Mouse (Mus musculus) urinary bladder, postnatal 10 days (tissue): ENCODE measurements around the gene Tbx2.

Experiments used
- DNase-seq: peaks from one replicate; pipeline ENCODE4 v3.0.0; 2022; ENCODE audit warnings: low spot score

The Tbx2 gene

DNA sequence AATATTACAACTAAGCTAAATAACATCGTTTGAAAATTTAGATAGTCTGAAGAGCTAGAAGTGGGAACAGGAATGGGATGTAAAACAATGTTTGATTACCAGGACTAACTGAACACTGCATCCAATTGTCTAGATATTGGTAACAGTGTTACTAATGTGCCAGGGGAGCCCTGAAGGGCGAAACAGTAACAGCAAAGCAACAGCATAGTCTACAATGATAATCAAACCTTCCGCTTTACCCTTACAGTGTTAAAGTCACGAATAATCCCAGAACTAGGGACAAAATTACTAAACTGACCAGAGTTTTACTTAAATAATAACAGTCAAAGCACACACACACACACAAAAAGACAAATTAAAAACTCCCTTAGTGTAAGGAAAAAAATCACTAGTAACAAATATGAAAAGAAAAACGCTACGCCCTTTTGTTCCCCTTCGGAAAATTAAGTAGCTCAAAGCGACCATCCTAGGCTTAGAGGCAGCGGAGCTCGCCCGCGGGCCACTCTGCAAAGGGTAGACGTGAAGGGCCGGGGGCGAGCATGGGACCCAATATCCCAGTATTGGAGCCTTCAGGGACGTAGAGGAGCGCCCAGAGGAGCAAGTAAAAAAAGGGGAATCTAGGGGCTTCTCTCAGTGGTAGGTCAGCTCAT is 55.6 kb downstream of the Tbx2 start:
- no peak for DNase-seq

DNA sequence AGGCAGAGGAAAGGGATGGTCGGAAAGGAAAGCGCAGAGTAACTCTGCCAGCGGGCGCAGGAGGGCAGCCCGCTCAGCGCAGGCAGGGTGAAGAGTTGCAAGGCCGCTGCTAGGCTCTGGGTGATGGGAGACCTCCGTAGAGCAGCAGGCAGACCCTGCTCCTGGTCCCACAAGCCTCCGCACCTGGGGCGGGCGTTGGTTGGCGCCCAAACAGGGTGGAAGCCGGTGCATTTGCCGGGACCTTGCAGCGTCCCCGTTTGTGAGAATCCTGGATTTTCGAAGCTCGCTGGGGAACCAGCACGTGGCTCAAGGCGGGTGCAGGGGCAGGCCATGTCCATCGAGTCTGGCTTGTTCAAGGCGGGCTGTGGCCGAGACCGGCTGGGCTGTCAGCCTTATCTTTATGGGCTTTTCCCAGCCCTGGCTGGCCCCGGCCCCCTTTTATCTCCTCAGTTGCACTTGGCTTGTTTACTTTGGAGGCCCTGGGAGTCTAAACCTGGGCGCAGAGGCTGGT is 56.2 kb downstream of the Tbx2 start:
- no peak for DNase-seq

DNA sequence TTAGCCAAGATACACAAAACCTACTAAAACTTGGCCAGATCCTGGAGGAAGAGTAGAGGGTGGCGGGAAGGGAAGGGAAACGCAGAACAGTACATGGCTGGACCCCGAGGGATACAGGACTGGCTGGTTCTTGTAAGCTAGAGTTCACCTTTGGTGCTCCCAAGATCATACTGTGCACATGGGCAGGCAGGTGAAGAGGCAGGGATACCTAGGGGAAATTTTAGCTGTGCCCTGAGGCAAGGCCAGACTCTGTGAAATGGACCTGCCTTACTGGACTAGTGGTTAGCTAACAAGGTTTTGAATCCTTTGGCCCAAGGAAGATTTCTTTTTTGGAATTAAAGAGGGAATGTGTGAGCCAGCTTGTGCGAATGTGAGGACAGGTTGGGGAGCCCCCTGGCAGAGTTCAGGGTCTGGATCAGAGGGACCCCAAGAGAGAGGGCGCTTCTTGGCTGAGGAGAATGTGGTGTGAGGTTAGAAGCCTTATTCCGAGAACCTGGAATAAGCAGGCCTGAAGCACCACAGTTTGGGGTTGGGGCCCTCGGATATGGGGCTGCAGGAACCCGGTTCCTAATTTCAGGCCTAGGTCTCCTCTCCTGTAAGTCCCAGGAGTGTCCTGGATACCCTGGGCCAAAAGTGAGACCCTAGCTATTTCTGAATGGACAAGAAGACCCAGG is 56.8 kb downstream of the Tbx2 start:
- DNase-seq = no peak

DNA sequence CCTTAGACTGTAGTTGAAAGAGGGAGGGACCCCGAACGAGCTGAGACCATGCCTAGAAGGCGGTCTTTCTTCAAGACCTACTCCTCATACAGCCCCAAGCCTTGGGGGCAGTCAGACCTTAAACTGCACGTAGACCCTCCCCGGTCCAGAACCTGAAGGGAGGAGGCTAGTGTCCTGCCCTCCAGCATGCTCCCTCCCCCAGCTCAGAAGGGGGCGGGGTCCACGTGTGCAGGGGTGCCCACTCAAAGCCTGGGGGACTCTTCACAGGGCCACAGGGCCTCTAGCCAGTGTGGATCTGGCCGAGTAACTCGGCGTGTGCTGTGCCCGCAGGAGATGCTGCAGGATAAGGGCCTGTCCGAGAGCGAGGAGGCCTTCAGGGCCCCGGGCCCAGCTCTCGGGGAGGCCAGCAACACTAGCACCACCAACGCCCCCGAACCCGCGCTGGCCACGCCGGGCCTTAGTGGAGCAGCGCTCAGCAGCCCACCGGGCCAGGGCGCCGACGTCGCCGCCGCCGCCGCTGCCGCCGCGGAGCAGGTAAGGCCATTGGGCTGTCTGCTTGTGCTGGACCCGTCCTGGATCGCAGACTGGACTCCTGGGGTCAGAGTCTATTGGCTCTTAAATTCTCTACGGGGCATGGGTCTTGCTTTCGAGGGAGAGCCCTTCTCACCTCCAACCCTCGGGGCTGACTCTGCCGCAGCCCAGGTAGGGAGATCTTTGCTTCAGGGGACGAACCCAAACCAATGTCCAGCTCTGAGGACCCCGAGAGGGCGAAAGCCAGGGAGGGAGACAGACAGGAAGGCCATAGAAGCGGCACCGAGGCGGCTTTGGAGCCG is 57.6 kb downstream of the Tbx2 start:
- DNase-seq = no peak

DNA sequence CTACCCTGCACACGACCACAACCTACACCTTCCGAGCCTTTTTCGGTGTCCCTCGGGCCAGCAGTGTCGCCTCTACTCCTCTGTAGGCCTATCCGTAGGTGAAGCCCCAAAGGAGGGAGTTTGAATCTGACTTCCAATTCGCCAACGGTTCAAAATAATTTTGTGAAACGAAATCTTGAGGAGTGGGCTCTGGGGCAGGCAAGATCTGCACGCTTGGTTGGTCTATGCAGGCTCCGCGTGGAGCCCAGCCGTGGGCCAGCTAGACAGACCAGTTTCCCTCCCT is 58.2 kb downstream of the Tbx2 start:
- no peak for DNase-seq

DNA sequence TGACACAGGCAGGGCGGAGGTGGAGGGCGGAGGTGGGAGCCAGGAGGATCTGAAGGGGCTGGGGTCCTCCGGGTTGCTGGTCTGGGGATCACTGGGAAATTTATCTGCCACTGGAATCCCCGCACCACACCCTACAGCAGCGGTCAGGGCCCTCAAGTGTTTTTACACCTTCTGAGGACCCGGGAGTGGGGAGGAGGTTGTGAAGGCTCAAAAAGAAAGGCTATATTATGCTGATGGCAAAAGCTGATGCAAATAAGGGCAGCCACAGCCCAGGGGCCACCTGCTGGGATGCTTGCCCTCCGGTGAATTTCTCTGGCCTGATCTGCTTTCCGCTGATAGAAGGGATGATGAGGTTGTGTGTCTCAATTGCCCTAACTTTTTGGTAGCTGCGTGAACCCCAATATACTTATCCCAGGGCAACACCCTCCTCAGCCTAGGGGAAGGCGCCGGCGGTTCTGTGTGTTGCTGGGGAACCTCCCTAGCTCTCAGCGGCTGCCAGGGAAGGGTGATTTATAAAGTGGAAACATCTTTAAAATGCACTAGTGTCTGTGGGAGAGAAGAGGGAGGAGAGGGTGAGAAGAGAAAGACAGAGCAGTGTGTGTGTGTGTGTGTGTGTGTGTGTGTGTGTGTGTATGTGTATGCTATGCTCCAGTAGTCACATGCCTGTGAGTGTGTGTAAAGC is 58.8 kb downstream of the Tbx2 start:
- no peak for DNase-seq
